Mouse (Mus musculus): ENCODE measurements around the gene Mettl6. TPM values are rescaled to one million over a fixed set of nuclear protein-coding genes. Genes with fewer than 3 reads are reported as not detected.

Gene Mettl6
- polyA plus RNA-seq, 1 experiment, result 24.5 TPM

DNA sequence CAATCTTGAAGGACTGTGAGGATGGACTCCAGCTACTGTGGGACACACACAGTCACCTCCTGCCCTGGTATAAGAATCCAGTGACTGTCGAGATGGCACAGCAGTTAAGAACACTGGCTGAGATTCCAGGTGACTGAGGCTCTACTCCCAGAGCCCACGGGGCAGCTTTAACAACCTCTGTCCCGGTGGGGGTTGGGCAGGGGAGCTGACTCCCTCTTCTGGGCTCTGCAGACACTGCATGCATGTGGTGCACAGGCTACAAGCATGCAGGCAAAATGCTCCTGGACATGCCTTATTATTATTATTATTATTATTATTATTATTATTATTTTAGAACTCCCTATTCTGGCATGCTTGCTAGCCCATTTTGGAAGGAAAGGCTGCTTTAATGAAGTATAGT is 54.6 kb downstream of the Mettl6 start:
- DNase-seq (ENCODE audit: low read depth), result no peak
- TF ChIP-seq CTCF (IDR thresholded peaks at IDR 0.05; ENCODE audit: borderline replicate concordance, extremely low read depth, insufficient read depth, insufficient read length) (peak; percentile 10; the same call in 1 of the 2 replicates), POLR2A (IDR thresholded peaks at IDR 0.05; ENCODE audit: borderline replicate concordance, extremely low read depth, insufficient read depth, insufficient read length, poor library complexity, severe bottlenecking) (no peak)

GRCm38 (mm10) chr14:31439279-31439678 is 55.6 kb downstream of the Mettl6 start:
- DNase-seq (ENCODE audit: low read depth), result no peak
- TF ChIP-seq CTCF (IDR thresholded peaks at IDR 0.05; ENCODE audit: borderline replicate concordance, extremely low read depth, insufficient read depth, insufficient read length), result no peak
- no peak for TF ChIP-seq POLR2A (IDR thresholded peaks at IDR 0.05; ENCODE audit: borderline replicate concordance, extremely low read depth, insufficient read depth, insufficient read length, poor library complexity, severe bottlenecking)

DNA sequence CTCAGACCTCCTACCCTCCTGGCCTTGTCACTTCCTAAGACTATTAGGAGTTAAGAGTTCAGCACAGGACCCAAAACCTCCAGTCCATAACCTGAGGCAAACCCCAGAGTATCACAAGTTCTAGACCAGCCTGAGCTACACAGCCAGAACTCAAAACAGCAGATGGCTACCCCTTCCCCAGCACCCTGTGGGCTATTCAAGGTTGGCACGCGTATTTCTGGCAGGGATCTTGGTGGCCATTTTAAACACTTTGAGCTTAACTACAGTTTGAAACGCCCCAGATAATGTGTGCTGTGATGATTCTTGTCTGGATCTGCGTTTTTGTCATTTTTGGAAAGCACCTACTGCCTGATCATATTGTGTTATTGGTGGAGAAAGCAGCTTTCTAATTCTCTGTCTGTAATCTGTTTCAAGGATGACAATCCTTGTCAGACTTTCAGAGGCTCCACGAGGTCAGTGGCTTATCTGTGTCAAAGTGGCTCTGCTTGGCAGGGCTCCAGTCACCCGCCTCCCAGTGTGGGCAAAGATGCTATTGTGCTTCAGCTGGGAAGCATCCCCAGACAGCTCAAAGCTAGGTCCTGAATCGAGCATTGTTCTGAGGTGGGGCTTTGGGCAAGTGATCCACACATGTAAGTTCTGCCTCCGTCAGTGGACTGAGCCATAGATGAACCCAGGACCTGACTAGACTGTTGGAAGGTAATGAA is 56.9 kb downstream of the Mettl6 start:
- DNase-seq (ENCODE audit: low read depth), result no peak
- TF ChIP-seq CTCF (IDR thresholded peaks at IDR 0.05; ENCODE audit: borderline replicate concordance, extremely low read depth, insufficient read depth, insufficient read length) (no peak), POLR2A (IDR thresholded peaks at IDR 0.05; ENCODE audit: borderline replicate concordance, extremely low read depth, insufficient read depth, insufficient read length, poor library complexity, severe bottlenecking) (no peak)

- peak; percentile 93 for DNase-seq (ENCODE audit: low read depth)
Measured at GRCm38 (mm10) chr14:31435930-31436693, 58.7 kb downstream of the Mettl6 start, which contains the start of gene Sh3bp5. Sh3bp5 (minus strand) TSS chr14:31436078.

GRCm38 (mm10) chr14:31435018-31435915 is 59.6 kb downstream of the Mettl6 start:
- DNase-seq (ENCODE audit: low read depth), result peak; percentile 67
- 0 out of 2 replicates have a peak, but pooled peaks have one; percentile 0 for TF ChIP-seq CTCF (IDR thresholded peaks at IDR 0.05; ENCODE audit: borderline replicate concordance, extremely low read depth, insufficient read depth, insufficient read length)
- no peak for TF ChIP-seq POLR2A (IDR thresholded peaks at IDR 0.05; ENCODE audit: borderline replicate concordance, extremely low read depth, insufficient read depth, insufficient read length, poor library complexity, severe bottlenecking)

More at GRCm38 (mm10) chr14:31435930-31436693, 58.7 kb downstream of the Mettl6 start, which contains the start of gene Sh3bp5:
- TF ChIP-seq CTCF (IDR thresholded peaks at IDR 0.05; ENCODE audit: borderline replicate concordance, extremely low read depth, insufficient read depth, insufficient read length) (peak; percentile 88), POLR2A (IDR thresholded peaks at IDR 0.05; ENCODE audit: borderline replicate concordance, extremely low read depth, insufficient read depth, insufficient read length, poor library complexity, severe bottlenecking) (peak; percentile 96)

DNA sequence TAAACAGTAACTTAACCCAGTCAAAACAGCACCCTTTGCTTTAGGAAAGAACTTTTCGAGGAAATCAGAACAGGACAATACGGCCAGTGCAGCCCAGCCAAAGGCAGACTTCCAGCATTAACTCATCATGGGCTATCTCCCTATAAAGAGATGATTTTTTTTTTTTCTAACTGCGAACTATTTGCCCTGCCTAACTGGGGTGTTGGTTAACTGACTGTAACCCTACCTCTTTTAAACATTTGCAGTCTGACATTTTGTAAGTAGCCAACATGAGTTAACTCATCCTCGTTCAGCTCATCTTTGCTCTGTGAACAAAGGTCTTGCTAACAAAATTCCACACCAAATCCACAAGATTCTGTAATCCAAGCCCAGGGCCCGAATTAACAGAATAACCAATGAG is 60.4 kb downstream of the Mettl6 start:
- peak; percentile 28 for DNase-seq (ENCODE audit: low read depth)
- no peak for TF ChIP-seq CTCF (IDR thresholded peaks at IDR 0.05; ENCODE audit: borderline replicate concordance, extremely low read depth, insufficient read depth, insufficient read length)
- no peak for TF ChIP-seq POLR2A (IDR thresholded peaks at IDR 0.05; ENCODE audit: borderline replicate concordance, extremely low read depth, insufficient read depth, insufficient read length, poor library complexity, severe bottlenecking)

GRCm38 (mm10) chr14:31433851-31434360 is 60.9 kb downstream of the Mettl6 start:
- no peak for DNase-seq (ENCODE audit: low read depth)

DNA sequence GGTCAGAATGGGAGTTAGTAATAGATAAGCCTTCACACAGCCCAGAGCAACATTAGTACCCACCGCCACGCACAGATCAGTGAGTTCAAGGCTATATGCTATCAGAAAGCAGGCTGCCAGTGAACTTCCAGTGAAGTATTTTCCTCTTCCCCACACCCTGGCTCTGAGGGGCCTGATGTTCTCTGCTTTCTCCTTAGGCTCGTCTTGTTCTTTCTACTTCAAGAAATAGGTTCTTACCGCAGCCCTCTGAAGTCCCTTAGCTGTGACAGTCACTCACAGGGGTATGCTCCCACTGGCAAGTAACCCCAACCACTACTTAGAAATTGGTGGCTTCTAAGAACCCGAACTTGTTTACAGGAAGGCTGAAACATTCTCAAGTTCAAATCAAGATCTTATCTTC is 61.7 kb downstream of the Mettl6 start:
- DNase-seq (ENCODE audit: low read depth), result no peak
- TF ChIP-seq POLR2A (IDR thresholded peaks at IDR 0.05; ENCODE audit: borderline replicate concordance, extremely low read depth, insufficient read depth, insufficient read length, poor library complexity, severe bottlenecking), result no peak
- TF ChIP-seq CTCF (IDR thresholded peaks at IDR 0.05; ENCODE audit: borderline replicate concordance, extremely low read depth, insufficient read depth, insufficient read length), result no peak

More at GRCm38 (mm10) chr14:31433851-31434360, 60.9 kb downstream of the Mettl6 start:
- no peak for TF ChIP-seq CTCF (IDR thresholded peaks at IDR 0.05; ENCODE audit: borderline replicate concordance, extremely low read depth, insufficient read depth, insufficient read length)
- no peak for TF ChIP-seq POLR2A (IDR thresholded peaks at IDR 0.05; ENCODE audit: borderline replicate concordance, extremely low read depth, insufficient read depth, insufficient read length, poor library complexity, severe bottlenecking)

DNA sequence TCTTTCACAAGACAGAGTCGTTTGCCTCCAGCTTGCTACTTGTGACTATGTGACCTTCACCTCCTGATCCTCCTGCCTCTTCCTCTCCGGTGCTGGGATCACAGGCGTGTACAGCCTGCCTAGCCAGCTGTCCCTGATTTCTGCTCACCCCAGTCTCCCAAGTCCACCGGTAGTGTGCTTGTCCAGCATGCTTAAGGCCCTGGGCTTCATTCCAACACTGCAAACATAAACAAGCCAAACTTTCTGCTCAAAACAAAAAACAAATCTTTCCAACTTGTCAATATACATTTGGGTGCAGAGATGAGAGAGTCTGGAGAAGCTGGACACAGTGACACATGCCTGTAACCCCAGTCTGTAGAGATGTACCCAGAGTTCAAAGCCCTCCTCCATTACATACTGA is 62.4 kb downstream of the Mettl6 start:
- TF ChIP-seq CTCF (IDR thresholded peaks at IDR 0.05; ENCODE audit: borderline replicate concordance, extremely low read depth, insufficient read depth, insufficient read length) (no peak), POLR2A (IDR thresholded peaks at IDR 0.05; ENCODE audit: borderline replicate concordance, extremely low read depth, insufficient read depth, insufficient read length, poor library complexity, severe bottlenecking) (no peak)
- DNase-seq (ENCODE audit: low read depth), result no peak

GRCm38 (mm10) chr14:31431789-31432330 is 63.0 kb downstream of the Mettl6 start:
- TF ChIP-seq POLR2A (IDR thresholded peaks at IDR 0.05; ENCODE audit: borderline replicate concordance, extremely low read depth, insufficient read depth, insufficient read length, poor library complexity, severe bottlenecking) (no peak), CTCF (IDR thresholded peaks at IDR 0.05; ENCODE audit: borderline replicate concordance, extremely low read depth, insufficient read depth, insufficient read length) (no peak)
- DNase-seq (ENCODE audit: low read depth), result no peak

Data from brain, embryonic 14.5 days (tissue).